Mouse (Mus musculus) gonadal fat pad, adult 2 months (tissue): ENCODE data around the gene H2-T3. TPM values are rescaled to one million over a fixed set of nuclear protein-coding genes. Genes with fewer than 3 reads are reported as not detected.
"Not testable (repeated sequence)": the region's sequence is repeated elsewhere in the genome, so short reads cannot be mapped to it uniquely, and the experiment has no call there.

Experiments used
- DNase-seq: peaks from one replicate; pipeline ENCODE4 v3.0.0-alpha.2; 2012; ENCODE audit warnings: low read depth
- polyA plus RNA-seq: library from polyadenylated mRNA; depleted of rRNA; stranded (reverse); fragments of >200 nt; gene quantifications from 2 replicates; pipeline ENCODE4 v1.2.3, GENCODE M21; 2012; rRNA removed

The H2-T3 gene
- polyA plus RNA-seq = not detected in 2 replicates

DNA sequence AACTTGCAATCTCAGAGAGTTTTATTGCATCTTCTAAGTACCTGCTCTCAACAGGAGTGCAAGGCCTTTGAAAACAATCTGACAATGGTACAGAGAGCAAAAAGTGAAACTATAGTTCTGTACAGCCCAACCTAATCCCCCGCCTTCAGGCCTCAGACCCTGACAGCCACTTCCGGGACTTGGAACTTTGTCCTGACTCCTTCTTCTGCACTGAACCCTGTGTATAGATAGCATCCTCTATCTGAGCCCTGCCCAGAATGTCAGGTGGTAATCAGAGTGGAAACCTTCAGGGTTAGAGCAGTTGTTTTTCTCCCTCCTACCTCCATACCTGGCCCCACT lies at the start of gene H2-T3:
H2-T3 (minus strand) TSS at position 119 of the 339 bp plus-strand sequence.
- DNase-seq = no peak

DNA sequence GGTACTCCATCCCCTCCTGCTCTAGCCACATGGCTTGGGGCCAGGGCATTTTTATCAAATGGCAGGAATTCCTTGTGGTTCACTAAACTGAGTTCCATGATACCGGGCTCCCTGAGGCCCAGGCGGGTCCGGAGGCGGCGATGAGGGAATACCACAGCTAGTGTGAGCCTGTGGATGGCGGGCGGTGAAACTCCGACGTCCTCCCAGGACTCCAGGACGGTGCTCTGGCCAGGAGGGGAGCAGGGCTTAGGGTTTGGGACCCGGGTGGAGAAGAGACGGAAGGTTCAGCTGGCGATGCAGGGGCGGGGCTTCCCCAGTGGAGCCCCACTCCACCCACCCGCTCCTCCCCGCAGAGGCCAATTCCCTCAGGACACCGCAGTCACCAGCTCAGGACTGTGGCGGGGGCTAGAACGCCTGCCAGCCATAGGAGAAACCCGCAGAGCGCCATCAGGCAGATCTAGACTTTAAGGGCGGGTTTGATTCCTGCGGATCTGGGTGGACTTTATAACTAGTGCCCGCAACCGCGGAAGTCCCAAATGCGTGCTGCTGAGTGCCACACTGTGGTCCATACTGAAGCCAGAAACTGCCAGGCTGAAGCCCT lies 47.3 kb upstream of the H2-T3 start:
- no peak for DNase-seq

DNA sequence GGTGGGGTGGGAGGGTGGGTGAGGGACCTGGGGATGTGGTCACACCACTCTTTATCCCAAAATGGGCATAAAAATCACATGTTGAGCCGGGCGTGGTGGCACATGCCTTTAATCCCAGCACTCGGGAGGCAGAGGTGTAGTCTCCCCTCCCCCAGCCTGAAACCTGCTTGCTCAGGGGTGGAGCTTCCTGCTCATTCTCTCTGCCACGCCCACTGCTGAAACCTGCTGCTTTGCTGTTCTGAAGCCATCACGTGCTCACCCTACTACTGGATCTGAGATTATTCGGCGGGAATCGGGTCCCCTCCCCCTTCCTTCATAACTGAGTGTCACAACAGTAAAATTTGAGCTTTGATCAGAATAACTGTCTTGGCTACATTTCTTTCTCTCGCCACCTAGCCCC lies 45.2 kb upstream of the H2-T3 start:
- DNase-seq = not testable (repeated sequence)

DNA sequence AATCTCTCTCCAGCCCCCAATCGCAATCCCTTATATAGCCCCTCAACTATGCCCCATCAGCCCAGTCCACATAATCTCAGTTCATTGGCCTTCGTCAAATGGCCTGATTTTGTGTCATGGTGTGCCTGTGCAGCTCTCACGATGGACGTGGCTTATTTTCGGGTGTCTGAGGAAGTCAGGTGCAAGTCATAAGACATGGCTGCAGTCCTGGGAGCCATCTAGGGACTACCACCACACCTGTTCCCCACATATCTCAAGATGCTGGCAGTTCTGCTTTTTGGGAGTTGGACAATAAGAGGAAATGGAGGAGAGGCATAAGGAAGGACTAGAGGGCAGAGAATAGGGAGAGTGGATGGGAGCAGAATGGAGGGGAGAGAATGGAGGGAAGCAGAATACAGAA lies 43.5 kb upstream of the H2-T3 start:
- DNase-seq = no peak

DNA sequence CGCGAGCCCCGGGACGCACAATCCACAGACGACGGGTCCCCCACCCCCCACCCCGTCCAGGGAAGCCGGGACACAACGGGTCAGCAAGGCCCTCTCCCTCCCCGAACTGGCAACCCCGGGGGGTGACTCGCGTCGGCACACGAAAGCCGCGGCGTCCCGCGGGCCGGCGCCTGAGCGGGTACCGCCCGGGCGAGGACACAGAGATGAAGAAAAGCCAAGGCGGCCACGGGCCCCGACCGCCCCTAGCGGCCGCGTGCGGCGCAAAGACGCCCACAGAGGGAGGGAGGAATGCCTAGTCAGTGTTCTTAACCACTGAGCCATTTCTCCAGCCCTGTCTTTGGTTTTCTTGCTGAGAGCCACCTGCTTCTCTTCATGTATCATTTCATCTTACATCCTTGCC lies 41.2 kb upstream of the H2-T3 start:
- DNase-seq = peak; percentile 49

DNA sequence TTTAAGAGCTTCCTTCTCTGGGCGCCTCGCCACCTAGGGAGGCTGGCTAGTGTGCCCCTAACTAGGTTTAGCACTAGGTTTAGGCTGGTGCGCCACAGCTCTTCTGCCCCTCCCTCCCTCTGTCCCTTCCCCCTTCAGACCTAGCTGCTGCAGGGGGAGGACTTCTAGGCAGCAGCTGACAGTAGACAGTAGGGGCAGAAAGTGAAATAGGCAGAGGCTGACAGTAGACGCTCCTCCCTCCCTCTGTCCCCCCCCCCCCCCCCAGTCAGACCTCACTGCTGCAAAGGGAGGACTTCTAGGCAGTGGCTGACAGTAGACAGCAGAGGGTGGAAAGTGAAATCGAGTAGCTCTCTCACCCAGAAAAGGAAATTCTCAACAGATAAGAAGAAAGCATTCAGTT lies 39.0 kb upstream of the H2-T3 start:
- no peak for DNase-seq

DNA sequence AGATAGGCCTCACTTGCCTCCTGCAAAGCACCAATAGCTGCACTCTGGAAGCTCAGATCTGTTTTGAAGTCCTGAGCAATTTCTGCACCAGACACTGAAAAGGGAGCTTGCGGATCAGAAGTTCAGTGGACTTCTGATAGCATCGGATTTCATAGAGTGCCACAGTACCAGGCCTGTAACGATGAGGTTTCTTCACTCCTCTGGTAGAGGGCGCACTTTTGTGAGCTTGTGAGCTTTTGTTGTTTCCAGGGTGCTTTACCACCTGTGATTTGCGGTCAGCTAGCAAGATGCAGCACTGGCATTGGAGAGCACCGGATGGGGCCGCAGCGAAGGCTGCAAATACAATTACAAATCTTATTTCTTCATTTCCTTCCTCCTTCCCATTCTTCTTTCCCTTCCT lies 36.8 kb upstream of the H2-T3 start:
- DNase-seq = no peak

DNA sequence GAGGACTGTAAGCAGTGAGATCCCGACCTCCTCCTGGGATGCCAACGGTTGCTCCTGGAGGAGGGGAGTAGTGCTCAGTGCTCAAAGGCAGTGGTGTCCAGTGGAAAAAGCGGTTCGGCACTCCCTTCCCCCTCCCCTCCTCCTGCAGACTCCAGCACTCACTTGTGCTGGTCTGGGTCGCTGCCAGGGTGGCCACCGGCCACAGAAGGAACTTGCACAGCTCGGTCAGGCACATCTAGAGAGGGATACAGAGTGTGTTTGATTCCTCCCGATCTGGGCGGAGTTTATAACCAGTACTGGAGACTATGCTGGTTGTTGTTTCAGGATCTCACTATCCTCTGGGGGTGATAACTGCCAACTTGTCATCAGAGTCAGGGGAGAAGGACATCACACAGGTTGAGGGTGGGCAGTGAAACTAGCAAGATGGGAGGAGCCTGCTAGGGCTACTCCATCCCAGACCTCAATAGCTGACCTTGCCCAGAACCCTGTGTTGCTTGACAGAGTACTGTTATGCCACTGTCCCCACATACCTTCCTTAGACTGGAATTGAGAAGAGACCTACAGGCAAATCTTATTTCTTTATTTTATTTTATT lies 35.2 kb upstream of the H2-T3 start:
- no peak for DNase-seq

DNA sequence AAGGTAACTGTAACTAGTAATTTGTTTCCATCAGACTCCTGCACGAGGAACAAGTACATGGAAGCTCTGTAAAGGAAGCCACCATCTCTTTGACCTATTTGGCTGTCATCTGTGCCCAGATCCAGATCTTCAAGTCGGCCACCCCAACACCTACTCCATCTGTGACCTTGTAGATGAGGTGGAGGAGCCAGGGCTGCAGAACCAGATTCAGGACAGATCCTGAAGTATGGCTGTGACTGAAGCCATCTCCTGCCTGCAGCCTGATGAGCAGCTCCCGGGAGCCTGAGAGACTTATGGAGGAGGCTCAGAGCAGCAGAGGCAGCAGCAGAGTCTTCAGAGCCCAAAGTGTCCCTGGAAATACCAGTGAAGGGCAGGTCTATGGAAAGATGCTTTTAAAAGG lies 34.4 kb upstream of the H2-T3 start:
- no peak for DNase-seq

DNA sequence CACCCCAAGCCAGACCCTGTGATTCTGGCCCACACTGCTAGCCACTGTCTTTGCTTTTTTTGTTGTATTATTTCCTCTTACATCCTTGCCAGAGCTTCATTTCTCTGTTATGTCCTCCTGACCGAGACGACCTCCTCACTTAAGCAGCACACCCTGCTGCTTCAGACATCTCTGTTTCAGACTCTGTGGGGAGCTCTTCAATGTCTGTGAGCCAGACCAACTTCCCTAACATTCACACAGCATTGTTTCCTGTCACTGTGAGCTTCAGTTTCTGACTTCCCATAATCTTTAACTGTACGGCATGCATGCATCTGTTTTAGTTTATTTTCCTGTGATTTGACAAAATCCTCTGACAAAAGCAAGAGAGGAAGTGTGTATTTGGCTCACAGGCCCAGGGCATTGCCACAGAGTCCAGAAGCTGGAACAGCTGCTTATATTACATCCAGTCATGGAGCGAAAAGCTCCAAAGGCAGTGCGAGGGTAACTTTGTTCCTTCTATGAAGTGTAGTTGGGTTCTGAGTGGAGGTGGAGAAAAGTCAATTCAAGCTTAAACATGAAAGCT lies 28.6 kb upstream of the H2-T3 start:
- DNase-seq = no peak

DNA sequence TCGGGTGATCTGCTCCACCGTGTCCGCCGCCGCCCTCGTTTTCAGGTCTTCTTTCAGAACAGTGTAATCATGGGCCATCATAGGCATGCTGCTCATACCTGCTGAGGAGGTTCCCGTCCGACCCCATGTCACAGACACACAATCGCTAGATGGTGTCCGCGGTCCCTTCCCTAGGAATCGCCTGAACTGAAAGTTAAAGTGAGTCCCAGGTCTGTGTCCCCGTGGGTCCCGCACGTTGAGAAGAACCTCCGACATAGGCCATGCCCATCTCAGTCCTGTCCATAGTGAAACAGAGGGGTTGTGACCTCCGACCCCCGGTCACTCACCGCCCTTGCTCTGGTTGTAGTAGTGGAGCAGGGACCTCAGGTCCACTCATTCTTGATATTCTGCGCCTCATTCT lies 25.5 kb upstream of the H2-T3 start:
- DNase-seq = no peak

DNA sequence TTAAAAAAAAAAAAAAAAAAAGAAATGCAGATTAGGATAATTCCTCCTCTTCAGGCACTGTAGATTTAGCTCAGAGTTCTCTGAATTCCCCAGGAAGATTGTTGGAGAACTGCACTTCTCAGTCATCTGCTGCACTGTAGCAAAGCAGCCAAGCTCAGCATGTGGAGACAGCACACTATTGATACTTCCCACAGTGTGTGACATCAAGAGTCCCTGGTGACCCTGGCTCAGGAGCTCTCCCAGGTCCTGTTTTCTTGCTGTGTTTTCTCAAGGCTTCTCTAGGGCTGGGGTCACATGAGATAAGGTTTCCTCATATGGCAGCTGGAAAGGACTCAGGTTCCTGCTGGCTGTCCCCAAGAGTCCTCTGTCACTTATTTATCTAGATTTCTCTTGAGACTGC lies 16.8 kb upstream of the H2-T3 start:
- DNase-seq = no peak

DNA sequence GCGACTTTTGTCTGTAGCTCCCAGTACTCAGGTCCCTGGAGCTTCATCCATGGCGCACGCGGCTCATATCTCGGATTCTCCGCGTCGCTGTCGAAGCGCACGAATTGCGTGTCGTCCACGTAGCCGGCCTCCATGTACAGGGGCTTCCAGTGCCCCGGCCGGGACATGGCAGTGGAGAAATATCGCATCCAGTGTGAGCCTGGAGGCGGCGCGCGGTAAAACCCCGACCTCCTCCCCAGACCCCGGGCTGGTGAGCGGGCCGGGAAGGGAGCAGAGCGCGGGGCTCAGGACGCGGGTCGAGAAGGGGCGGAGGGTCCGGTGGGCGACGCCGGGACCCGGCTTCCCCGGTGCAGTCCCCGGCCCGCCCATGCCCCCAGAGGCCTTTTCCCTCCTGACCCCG lies 15.8 kb upstream of the H2-T3 start:
- no peak for DNase-seq

DNA sequence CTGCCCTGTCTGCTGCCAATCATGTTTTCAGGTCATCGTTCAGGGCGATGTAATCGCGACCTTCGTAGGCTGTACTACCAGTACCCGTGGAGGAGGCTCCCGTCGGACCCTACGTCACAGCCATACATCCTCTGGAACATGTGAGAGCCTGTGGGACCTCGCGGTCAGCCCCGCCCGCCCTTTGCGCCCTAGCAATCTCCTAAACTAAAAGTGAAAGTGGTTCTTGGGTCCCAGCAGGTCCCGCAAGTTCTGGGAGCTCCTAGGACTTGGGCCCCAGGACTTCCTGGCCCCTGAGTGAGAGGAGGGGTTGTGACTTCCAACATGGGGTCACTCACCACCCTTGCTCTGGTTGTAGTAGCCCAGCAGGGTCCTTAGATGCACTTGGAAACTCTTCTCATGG lies 15.4 kb upstream of the H2-T3 start:
- DNase-seq = no peak

DNA sequence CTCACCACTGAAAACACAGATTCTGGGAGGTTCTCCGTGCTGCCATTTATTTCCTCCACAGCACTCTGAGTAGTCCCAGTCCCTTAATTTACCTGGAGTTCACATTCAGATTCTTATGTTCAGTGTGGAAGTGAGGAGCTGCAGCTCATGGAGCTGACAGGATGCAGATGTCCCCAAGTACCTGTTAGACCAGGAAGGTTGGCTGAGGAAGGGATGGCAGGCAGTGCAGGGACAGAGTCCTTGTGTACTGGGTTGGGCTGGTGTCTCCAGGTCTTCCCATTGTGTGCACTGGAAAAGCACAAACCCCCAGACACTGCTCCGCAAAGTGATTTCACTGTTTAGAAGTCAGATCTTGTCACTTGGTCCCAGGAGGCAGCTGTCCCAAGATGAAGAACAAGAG lies 11.8 kb upstream of the H2-T3 start:
- DNase-seq = no peak

DNA sequence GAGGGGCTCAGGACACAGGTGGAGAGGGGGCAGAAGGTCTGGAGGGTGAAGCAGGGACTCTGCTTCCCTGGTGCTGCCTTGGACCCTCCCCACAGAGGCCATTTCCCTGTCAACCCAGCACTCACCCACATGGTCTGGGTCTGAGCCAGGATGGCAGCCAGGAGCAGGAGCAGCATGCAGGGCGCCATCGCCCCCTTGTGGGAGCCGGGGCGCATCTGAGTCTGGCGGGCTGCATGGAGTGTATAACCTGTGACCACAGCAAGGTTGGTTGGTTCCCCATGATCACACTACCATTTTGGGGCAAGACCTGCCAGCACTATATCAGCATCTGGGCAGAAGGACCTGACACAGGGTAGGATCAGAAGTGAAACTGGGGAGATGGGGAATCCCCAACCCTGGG lies 8.2 kb upstream of the H2-T3 start:
- DNase-seq = no peak

DNA sequence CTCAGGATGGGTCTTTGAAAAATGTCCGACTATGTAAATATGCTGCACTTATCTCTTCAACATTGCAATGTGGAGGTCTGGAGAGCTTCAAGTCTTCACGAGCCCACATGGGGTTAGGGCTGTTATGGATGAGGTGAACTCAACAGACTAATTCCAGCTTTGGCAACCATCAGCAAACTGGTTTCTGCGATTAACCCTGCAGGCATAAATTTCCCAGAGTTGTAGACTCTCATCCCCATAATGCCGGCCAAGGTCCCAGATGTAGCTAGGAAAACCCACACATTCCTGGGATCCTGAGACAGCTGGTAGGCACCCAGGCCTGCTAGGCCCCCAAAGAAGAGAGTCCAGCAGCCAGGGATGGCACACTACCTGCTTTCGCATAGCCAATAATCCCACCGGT lies 4.4 kb upstream of the H2-T3 start:
- DNase-seq = no peak

DNA sequence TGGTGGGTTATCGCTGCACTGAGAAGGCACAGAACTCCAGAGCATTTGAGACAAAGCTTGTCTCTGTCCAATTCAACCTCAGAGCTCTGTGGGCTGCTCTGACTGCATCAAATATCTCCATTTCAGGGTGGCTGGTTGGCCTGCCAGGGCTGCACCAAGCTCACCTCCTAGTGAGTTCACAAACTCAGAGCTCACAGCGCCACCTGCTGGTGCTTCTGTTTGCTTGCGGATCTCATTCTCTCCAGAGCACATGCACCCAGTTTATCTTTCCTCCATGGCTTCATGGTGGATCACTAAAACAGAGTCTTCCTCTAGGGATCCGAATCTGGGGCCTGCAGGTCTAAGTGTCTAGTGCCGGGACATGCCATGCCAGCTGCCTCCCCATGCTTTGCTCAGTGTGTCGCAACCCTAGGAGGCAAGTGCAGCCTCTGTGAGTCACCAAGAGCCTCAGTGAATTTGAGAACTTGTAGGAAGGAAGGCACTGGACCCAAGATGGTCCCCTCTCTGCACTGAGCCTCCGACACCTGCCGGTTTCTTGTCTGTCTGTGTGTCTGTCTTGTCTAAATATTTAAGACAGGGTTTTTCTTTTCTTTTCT lies 3.6 kb upstream of the H2-T3 start:
- DNase-seq = peak; percentile 12

DNA sequence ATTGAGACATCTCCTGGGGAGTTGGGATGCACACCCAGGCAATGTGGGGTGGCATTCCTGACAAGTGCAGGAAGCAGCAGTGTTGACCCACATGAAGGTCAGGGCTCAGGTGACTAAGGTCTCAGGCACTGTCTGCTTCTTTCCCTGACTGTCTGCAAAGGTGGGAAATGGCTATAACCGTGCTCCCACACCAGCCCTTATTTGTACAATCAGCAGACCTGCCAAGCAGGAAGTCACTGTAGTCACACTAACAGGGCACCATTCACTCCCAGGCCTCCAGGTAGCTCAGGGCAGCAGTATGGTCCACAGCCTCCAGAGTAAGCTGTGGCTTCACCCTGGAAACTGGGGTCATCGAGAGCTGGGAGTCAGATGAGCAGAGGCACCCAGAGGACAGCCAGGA lies 2.3 kb upstream of the H2-T3 start:
- no peak for DNase-seq

DNA sequence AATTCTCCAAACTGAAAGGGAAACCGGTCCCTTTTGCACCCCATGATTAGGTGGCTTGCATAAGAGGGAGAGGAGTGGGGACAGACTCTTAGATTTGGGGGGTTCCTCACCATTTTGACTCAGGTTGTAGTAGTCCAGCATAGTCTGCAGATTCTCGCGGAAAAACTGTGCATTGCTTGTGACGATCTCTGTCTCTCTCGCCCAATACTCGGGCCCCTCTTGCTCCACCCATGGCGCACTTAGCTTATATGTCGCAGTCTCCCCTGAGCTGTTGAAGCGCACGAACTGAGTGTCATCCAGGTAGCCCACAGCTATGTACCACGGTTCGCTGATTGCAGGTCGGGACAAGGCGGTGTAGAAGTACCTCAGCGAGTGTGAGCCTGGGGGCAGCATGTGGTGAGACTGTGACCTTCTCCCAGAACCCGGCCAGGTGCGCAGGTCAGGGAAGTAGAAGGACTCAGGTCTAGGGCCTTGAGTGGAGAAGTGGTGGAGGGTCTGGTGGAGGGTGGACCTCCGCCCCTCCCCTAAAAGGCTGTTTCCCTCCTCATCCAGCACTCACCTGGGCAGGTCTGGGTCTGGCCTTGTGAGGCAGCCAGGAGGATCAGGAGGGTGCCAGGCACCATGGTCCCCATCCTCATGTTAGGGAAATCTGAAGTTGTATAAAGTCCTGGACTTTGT lies 457 bp downstream of the H2-T3 start:
- DNase-seq = no peak

DNA sequence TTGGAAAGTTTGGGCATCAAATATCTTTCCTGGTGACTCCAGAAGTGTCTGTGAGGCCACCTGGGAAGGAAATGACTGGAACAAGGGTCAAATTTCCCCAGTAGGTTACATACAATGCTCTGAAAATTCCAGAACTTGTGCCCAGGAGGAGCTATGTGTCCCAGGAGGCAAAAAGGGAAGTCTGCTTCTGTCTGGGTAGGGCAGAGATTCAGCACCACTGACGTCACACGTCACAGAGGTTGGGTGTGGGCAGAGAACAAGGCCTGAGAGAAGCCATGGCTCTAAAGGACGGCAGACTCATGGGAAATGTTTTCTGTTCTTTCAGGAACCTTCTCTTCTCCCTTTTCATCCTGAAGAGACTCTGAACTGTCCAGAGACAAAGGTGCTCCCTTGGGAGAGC lies 2.5 kb downstream of the H2-T3 start:
- DNase-seq = no peak

DNA sequence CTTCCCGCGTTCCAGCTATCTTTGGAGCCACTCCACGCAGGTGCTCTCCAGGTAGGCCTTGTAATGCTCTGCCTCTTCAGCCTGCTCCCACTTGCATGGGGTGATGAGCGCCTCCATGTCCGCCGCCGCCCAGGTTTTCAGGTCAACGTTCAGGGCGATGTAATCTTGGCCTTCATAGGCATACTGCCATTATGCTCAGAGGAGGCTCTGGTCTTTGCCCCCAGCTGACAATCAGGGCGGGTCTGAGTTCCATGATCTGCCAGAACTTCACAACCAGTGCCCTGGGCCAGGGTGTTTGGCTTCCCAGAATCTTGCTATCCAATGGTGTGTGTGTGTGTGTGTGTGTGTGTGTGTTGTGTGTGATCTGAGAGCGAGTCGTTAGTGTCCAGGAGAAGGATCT lies 7.9 kb downstream of the H2-T3 start:
- no peak for DNase-seq

DNA sequence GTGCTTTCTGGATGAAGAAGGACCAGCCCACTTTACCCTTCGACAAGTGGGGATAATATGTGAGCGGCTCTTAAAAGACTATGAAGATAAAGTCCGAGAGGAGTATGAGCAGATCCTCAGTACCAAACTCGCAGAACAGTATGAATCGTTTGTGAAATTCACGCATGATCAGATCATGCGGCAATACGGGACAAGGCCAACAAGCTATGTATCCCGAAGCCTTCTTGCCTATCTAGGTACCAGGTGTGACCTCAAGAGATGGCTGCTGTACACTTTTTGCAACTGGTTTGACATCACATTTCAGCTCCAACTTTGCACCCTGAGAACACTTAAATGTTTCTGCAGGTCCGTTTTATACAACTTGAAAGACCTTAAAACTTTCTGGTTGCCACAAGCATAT lies 10.6 kb downstream of the H2-T3 start:
- not testable (repeated sequence) for DNase-seq
